In the genomic region with DNA sequence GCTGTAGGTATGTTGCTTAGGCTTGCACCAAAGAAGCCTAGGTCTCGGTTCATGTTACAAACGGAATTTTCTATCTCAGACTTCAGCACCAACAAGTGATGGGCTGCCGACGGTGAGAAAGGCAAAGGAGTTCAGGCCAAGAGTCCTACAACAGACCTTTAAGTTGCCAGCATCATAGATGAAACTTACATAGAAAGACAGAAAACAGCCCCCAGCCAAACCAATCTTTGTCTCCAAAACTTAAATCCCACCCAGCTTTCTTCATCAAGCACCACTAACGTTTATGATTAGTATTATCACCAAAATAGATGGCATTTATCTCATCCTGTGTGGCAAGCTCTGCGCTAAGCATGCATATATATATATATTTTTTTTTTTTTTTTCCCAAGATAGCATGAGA, we compare ENCODE assay signal across 8 mouse cellular contexts. TPM values are rescaled to one million over a fixed set of nuclear protein-coding genes. Genes with fewer than 3 reads are reported as not detected.
DNase-seq lines count a peak whose midpoint lies in the region; ATAC-seq and TF ChIP-seq lines count a peak whose summit lies in the region.

No protein-coding gene starts in this region.

- intact Hi-C loops in left cerebral cortex, adult 2 months (cut with DNase I) = no loop called here
- intact Hi-C loops in left cerebral cortex, postnatal 14 days (cut with DNase I) = no loop called here

- H3K4me1 ChIP-seq in embryonic facial prominence, embryonic 10.5 days = peaks cover 31% of the 10 kb centered on the region
- peaks cover 20% of the 10 kb centered on the region for H3K4me1 ChIP-seq in neural tube, embryonic 12.5 days

- no peak for TF ChIP-seq CTCF in left cerebral cortex, adult 2 months (IDR thresholded peaks at IDR 0.05)

- H3K27me3 ChIP-seq in embryonic facial prominence, embryonic 10.5 days (replicated peaks; ENCODE audit: low read depth, poor library complexity, severe bottlenecking) = no peaks in the 10 kb centered on the region
- no peaks in the 10 kb centered on the region for H3K27me3 ChIP-seq in neural tube, embryonic 12.5 days (replicated peaks)

- WGBS in embryonic facial prominence, embryonic 10.5 days = 15% methylated on average over 6 of the region's 6 CpGs
- 19% methylated on average over 6 of the region's 6 CpGs for WGBS in neural tube, embryonic 12.5 days

- H3K4me3 ChIP-seq in left cerebral cortex, adult 2 months = peak overlapping the region; percentile 91
- peak overlapping the region; percentile 91 for H3K4me3 ChIP-seq in embryonic facial prominence, embryonic 10.5 days
- H3K4me3 ChIP-seq in neural tube, embryonic 12.5 days = peak overlapping the region; percentile 97

- peak overlapping the region; percentile 98 for H3K9ac ChIP-seq in neural tube, embryonic 12.5 days

- H3K4me2 ChIP-seq in neural tube, embryonic 12.5 days (replicated peaks) = peak overlapping the region; percentile 74

- no peaks in the 10 kb centered on the region for H3K9me3 ChIP-seq in embryonic facial prominence, embryonic 10.5 days
- H3K9me3 ChIP-seq in neural tube, embryonic 12.5 days = no peaks in the 10 kb centered on the region; the same call in 1 of the 2 replicates

- peaks cover 12% of the 10 kb centered on the region for H3K36me3 ChIP-seq in embryonic facial prominence, embryonic 10.5 days (replicated peaks)
- no peaks in the 10 kb centered on the region for H3K36me3 ChIP-seq in neural tube, embryonic 12.5 days

- ATAC-seq in neural tube, embryonic 12.5 days (ENCODE audit: low FRiP score, low read depth) = no peak

- no peak for DNase-seq in left cerebral cortex, adult 2 months (ENCODE audit: extremely low spot score in 1 of 2, low spot score in 2 of 2)
- no peak for DNase-seq in left cerebral cortex, postnatal 14 days (ENCODE audit: low spot score in 2 of 2)
- no peak for DNase-seq in embryonic facial prominence, embryonic 10.5 days (ENCODE audit: low spot score)
- DNase-seq in induced T-regulatory cell, adult 2 months (ENCODE audit: low read depth) = peak; percentile 26
- DNase-seq in frontal cortex, postnatal 14 days (ENCODE audit: low spot score in 2 of 2) = no peak
- no peak for DNase-seq in urinary bladder, postnatal 4 days (ENCODE audit: low spot score in 2 of 2)
- DNase-seq in thymus, postnatal 14 days = no peak

- peak overlapping the region; percentile 85 for H3K27ac ChIP-seq in left cerebral cortex, adult 2 months
- peak overlapping the region; percentile 99 for H3K27ac ChIP-seq in embryonic facial prominence, embryonic 10.5 days (replicated peaks)
- no peak overlapping the region for H3K27ac ChIP-seq in neural tube, embryonic 12.5 days

RNA-seq across cellular contexts. Expression of a gene that starts 1.2 kb away (rescaled TPM):
- total RNA-seq in left cerebral cortex, adult 2 months (2021) = 10 to 100 TPM; 49.4 to 51.3 TPM
- 10 to 100 TPM; 39.3 to 52.1 TPM for total RNA-seq in left cerebral cortex, postnatal 14 days (2021)
- 5.4 and 5.7 TPM in 2 replicates for polyA plus RNA-seq in embryonic facial prominence, embryonic 10.5 days (2016; fragmentation: Nextera tagmentation; extraction: Ambion mirVana)
- polyA plus RNA-seq in neural tube, embryonic 12.5 days (2016; fragmentation: Nextera tagmentation; extraction: Ambion mirVana) = 7.2 TPM in 2 replicates

RNA-seq across cellular contexts. Expression of a gene that starts 26.9 kb away (rescaled TPM):
- total RNA-seq in left cerebral cortex, adult 2 months (2021) = under 1 TPM; 0.34 to 0.49 TPM
- total RNA-seq in left cerebral cortex, postnatal 14 days (2021) = under 1 TPM in 1 of 2 experiments, not detected in 1; 0.32 TPM
- 0.71 and 0.77 TPM in 2 replicates for polyA plus RNA-seq in embryonic facial prominence, embryonic 10.5 days (2016; fragmentation: Nextera tagmentation; extraction: Ambion mirVana)
- 0.26 and 0.30 TPM in 2 replicates for polyA plus RNA-seq in neural tube, embryonic 12.5 days (2016; fragmentation: Nextera tagmentation; extraction: Ambion mirVana)
